Mouse (Mus musculus): ENCODE results near the gene Rilp.

The Rilp gene

DNA sequence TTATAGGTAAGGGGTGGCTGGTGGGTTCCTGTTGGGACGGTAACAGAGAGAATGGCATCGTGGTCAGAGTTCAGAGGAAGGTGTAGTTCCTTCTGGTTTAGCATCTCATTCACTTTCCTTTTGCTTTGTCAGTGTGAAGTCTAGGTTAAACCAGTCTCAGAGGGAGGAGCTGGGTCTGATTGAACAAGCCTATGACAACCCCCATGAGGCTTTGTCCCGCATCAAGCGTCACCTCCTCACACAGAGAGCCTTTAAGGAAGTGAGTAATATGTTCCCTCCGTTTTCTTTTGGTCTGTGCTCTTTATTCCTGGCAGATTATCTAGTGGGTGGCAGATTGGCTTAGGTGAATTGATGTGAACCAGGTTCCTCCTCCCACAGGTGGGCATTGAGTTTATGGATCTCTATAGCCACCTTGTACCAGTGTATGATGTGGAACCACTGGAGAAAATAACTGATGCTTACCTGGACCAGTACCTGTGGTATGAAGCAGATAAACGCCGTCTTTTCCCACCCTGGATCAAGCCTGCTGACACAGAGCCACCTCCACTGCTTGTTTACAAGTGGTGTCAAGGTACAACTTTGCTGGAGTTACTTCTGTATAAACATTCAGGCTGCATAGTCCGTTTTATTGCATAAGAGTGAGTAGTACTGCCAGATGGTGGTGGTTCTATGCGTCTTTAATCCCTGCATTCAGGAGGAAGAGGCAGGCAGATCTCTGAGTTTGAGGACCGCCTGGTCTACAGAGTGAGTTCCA is 15.4 kb upstream of the Rilp start:
- DNase-seq = no peak

DNA sequence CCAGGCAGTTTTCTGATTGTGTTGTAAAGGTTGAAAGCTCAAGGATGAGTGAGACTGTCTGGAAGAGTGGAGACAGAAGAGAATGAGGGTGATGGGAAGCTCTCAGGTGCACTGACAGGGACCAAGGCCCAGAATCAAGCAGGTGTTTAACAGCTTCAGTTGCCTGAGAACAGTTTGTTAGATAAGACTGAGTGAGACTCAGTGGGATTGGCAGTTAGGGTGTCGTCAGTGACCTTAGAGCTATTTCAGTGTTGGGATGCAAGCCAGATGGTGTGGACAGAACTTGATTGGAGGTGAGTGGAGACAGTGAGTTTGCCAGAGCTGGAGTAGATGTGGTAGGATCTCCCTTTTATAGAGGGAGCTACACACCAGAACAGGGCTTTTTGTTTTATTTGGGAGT is 11.8 kb upstream of the Rilp start:
- no peak for DNase-seq

DNA sequence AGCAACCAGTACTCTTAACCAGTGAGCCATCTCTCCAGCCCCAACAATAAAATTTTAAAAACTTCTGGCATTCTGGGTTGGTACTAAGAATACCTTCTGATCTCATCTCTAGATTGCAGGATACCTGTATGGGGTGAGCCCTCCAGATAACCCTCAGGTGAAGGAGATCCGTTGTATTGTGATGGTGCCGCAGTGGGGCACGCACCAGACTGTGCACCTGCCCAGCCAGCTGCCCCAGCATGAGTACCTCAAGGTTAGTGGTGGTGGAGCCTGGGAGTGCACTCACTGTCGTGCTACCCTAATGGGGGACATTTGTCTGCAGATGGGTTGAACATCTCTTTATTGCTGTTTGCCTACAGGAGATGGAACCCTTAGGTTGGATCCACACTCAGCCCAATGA is 1.7 kb upstream of the Rilp start:
- no peak for DNase-seq

DNA sequence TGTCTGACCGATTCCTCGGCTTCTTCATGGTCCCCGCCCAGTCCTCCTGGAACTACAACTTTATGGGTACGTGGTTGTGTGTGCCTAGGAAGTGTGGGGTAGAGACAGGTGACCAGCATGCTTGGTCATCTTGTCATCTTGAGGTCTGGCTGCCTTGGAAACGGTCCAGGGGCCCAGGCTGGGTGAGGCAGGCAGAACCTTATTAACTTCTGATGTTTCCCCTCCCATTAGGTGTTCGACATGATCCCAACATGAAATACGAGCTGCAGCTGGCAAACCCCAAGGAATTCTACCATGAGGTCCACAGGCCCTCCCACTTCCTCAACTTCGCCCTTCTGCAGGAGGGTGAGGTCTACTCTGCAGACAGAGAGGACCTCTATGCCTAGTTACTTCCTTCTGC is 990 bp upstream of the Rilp start:
- DNase-seq = no peak

DNA sequence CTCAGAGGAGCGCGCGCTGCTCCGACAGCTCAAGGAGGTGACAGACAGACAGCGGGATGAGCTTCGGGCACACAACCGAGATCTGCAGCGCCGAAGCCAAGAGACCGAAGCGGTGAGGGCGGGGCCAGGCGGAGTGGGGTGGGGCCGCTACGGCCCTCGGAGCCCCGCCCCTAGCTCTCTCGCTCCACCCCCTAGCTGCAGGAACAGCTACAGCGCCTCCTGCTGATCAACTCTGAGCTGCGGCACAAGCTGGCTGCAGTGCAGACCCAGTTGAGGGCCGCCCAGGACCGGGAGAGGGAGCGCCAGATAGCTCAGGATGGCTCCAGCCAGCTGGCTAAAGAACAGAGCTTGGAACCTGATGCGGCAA is 716 bp downstream of the Rilp start:
- peak; percentile 90 to 92 for DNase-seq

DNA sequence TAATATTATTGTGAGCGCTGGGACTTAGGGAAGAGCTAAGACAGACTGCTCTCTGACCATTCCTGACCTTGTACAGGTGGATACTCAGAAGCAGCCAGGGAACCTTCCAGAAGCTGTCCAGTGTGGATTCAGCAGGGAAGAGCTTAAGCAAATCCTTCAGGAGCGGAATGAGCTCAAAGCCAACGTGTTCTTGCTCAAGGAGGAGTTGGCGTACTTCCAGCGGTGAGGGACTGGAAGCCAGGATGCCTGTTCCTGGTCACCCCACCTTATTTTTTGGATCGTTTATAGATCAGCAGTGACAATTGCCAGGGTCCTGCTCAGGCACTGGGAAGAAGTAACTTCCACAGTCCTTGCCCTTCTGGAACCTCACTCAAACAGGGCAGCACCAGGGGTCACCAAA is 1.3 kb downstream of the Rilp start:
- no peak for DNase-seq

DNA sequence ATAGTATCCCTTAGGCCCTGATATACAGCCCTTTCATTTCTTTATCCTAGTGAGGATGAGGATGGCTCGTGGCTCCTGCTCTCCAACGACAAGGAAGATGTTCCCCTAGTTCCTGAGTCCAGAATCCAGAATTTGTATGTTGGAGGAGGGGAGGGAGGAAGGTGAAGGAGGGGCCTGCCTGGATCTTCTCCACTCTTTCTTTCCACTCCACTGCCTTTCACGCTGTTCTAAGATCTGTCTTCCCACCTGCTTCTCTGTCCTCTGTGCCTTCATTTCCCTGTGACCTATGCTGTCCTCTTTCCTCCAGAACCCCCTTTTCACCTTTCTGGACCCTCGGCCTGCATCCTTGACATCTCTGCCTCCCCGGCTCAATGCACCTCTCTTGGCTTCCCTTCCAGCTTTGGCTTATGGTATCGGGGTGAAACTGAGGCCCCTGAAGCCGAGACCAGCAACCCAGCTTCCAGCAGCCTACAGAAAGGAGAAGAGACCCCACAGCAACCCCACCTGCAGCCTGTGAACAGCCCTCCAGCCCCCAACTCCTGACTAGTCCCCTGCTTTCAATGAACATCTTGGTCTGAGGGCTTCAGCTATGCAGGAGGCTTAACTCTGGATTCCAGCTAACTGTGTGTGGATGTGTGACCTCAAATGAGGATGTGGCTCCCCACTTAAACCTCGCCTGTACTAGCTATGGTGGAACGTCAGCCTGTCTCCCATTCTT is 2.6 kb downstream of the Rilp start:
- DNase-seq = no peak

DNA sequence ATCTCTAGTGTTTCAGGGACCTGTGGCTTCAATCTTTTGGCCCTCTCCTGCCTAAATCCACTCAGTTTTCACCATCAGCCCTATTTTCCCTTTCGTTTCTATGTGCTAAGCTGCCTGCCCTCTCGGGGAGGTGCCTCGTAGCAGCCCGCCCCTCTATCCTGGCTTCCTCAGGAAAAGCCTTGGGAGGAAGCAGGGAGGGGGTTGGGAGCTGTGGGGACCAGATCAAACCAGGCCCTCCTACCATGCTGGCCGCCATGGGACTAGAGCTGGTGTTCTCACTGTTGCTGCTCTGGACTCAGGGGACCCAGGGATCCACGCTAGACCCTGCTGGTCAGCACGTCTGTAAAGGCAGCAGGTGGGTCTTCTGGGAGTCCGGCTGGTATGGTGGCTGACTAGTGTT is 3.4 kb downstream of the Rilp start, which contains the start of gene Scarf1:
Gene Scarf1 (plus strand): TSS at position 205 of the 400 bp plus-strand sequence.
- DNase-seq = no peak

DNA sequence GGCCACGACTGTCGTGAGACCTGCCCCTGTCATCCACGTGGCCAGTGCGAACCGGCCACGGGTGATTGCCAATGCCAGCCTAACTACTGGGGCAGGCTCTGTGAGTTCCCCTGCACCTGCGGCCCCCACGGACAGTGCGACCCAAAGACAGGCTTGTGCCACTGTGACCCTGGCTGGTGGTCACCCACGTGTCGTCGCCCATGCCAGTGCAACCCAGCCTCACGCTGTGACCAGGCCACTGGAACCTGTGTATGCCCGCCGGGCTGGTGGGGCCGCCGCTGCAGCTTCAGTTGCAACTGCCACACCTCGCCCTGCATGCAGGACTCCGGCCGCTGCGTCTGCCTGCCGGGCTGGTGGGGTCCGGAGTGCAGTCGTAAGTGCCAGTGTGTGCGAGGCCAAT is 5.3 kb downstream of the Rilp start:
- DNase-seq = no peak

DNA sequence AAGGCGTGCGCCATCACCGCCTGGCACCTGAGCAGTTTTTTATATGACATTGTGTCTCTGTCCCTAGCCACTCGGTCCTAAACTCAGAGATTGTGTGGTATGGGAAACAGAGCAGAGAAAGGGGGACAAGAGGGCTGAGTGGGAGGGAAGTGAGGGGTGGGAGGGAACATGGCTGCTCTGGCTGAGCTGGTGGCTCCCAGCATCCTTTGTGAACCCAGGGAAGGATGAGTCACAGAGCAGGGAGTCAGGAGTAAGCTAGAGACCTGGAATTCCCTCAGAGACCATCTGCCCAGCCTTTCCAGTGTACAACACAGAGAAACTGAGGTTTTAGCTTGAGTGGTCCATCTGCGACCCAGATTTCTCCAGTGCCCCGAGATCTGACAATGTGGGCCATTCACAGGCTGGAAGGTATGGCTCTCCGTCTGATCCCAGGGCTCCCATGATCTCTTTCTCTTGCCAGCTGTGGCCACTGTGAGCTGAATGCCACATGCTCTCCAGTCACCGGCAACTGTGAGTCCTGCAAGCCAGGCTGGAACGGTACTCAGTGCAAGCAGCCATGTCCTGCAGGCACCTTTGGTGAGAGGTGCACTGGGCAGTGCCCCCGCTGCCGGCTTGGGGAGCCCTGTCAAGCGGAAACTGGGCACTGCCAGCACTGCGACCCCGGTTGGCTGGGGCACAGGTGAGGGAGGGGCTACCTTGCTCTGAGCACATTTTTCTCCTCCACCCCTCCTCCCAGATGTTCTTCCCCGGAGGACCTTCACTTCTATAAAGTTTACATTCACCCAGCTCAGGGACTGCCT is 10.1 kb downstream of the Rilp start:
- DNase-seq = no peak

DNA sequence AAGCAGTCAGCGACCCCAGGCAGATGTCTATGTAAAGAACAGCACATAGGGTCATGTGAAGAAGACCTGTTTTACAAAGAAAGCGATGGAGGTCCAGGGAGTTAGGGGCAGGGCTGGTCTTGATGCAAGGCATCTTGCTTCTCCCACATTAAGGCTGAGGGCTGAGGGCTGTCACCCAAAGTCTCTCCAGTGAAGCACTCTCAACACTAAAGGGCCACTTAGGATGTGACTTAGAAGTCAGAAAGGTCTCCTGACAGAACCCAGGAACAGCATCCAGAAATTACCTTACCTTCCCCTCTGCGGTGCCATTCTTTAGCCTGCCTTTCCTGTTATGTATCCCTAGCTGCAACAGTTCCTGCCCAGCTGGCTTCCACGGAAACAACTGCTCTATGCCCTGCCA is 11.7 kb downstream of the Rilp start:
- no peak for DNase-seq

DNA sequence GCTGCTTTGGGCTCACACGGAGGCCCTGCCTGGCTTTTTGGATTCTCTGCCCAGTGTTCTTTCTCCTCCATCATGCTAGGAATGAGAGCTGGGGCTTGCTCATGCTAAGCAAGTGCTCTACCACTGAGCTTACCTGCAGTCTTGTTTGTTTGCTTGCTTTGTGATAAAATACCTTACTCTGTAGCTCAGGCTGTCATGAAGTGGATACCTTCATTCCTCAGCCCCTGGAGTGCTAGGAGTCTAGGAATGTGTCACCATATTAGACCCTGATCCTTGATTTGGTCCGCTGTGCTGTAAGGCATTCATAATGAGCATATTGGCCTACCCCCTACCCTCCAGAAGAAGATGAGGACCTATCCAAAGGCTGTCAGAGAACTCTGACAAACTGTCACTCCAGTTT is 12.9 kb downstream of the Rilp start:
- no peak for DNase-seq

DNA sequence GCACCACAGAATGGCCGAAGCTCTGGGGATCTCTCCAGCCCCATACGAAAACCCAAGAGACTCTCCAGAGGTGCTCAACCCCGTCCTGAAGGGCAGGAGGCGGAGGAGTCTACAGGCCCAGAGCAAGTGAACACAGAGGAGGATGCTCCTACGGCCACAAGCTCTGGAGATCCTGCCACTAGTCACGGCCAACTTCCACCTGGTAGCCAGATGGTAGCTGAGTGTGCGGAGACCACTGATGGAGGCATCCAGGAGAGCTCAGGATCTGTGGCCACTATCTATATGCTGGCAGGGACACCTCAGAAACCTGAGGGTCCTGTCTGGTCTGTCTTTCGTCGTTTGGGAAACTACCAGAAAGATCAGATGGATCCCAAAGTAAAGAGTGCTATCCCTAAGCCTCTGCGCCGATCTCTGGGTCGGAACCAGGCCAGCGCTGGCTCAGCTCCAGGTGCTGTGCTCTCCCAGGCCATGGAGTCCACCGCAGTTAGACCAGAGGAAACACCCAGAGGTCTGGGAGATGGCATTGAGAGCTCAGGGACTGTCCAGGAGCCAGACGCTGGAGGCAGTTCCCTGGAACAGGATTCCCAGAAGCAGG is 15.7 kb downstream of the Rilp start:
- no peak for DNase-seq

DNA sequence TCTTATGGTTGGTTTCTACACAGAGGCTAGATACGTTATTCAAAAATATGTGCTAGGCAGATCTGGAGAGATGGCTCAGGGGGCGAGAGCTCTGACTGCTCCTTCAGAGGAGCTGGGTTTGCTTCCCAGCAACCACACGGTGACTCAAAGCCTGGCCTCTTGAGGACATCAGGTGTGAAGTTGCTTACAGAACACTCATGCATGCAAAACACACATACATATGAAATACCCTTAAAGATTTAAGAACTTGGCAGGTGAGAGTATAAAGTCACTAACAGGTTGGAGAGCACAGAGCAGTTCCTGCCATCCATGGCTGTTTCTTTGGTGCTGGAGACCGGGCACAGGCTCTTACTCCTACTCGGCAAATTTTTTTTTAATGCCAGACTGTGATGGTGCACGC is 17.0 kb downstream of the Rilp start:
- DNase-seq = no peak

DNA sequence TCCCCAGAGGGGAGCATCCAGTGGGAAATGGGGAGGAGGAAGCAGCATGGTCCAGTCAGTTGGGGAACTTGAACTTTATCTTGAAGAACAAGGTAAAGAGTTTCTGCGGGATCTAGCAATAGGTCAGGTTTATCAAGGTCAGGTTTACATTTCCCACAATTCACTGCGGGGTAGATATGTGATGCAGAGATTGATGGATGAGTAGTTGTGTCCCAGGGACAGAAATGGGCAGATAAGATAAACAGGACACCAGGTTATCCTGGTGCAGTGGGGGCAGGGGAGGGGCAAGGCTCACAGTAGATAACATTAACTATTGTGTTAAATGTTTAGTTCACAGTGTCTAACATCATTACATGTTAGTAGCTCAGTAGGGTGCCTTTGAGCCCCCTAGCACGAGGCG is 19.9 kb downstream of the Rilp start:
- DNase-seq = no peak

DNA sequence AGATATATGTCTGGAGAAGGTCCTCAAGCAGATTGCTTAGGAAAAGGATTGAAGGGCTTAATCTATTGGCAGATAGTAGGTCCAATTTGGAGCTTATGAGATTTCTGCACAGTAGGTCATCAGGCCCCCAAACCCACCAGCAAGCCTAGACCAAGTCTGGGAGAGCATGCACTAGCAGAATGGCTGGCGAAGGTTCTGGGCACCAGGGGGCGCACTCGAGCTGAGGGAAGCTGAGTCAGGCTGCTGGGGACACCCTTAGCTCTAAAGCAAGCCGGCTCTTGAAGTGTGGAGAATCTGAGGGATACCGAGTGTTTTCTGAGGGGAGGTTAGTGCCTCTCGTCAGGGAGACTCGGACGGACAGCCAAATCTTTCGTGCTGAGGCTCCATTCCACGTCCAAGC is 20.4 kb downstream of the Rilp start:
- peak; percentile 95 to 99 for DNase-seq

DNA sequence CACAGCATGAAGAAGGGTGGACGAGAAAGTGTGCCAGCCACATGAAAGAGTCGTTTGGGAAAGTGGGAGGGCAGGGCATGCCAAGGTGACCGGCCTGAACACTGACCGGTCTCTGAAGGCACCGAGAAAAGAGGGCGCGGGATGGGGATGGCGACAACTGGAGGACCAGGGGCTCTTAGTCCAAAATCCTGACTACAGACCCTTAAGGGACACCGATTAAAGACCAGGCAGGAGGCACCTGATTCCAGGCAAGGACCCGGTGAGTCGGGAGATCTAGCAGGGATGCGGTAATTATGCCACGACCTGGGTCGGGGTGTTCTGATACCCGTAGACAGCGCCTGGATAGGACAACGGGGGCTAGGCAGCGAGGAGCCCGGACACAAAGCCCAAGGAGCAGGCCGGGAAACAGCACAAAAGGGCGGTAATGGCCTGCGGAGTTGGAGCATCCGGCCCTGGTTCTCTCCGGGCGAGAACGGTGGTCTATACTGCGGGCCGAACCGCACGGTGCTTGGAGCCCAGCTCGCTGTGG is 21.0 kb downstream of the Rilp start:
- DNase-seq = no peak

DNA sequence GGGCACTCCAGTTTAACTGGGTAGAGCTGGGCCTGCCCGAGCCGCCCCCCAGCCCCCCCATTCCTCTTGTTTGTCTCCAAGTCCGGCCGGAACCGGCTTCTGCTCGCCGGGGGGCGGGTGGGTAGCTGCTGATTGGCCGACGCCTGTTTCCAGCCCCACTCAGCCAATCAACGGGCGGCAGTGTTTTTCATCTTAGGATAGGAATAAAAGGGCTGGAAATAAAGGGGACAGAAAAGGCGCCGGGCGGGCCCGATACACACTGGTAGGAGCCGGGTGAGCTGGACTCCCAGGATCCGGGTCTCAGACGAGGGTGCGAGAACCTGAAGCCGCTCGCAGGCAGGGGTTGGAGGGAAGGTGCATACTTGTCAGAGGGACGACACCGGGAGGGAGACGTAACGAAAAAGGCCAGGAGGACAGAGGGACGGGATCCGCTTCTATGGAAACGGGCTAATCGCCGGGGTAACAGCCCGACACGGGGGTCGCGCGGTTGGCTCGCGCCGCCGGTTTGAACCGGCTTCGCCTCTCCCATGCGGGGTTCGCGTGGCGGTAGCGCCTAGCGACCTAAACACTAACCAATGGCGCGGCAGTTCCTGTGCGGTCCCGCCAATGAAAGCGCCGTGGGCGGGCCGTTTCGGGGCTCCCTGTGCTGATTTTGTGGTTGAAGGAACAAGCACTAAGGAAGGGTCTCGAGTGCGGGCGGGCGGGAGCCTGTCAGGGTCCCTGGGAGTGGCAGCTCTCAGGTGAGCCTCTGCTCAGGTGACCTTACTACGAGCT is 21.8 kb downstream of the Rilp start, which contains the start of gene Slc43a2:
Gene Slc43a2 (plus strand): TSS at position 226 of the 774 bp plus-strand sequence.
- DNase-seq = peak; percentile 94 to 97

DNA sequence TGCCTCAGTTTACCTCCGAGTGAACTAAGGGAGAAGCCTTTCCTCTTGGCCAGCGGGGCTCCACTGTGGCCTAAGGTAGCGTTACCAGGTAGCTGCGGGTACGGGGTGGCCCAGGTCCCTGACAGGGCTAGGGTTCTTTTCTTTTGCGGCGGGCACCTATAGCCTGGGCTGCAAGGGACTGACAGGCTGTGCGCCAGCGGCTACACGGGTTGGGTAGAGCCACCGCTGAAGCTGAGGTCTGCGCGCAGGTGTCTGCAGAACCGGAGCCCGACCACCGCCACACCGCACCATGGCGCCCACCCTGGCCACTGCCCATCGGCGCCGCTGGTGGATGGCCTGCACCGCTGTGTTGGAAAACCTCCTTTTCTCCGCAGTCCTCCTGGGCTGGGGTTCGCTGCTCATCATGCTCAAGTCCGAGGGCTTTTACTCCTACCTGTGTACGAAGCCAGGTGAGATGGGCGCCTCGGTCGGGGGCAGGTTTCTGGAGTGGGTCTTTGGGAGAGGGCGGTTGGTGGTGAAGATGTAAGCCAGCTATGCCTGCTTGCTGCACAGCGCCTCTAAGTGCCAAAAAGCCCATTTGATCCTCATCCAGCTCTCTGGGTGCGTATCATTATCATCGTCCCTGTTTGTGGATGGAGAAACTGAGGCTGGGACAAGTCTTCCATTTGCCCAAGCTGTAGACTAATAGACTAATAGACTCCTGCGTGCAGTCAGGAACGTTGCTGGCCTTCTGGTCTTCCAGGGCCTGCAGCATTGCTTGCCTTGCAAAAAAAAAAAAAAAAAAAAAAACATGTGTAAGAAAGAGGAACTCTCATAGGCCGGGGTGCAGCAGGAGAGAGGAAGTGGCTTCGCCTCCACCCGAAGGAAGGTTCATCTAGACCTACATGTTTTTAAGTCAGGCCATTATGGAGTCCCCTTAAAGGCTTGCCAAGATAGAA is 22.7 kb downstream of the Rilp start:
- peak; percentile 63 to 77 for DNase-seq

DNA sequence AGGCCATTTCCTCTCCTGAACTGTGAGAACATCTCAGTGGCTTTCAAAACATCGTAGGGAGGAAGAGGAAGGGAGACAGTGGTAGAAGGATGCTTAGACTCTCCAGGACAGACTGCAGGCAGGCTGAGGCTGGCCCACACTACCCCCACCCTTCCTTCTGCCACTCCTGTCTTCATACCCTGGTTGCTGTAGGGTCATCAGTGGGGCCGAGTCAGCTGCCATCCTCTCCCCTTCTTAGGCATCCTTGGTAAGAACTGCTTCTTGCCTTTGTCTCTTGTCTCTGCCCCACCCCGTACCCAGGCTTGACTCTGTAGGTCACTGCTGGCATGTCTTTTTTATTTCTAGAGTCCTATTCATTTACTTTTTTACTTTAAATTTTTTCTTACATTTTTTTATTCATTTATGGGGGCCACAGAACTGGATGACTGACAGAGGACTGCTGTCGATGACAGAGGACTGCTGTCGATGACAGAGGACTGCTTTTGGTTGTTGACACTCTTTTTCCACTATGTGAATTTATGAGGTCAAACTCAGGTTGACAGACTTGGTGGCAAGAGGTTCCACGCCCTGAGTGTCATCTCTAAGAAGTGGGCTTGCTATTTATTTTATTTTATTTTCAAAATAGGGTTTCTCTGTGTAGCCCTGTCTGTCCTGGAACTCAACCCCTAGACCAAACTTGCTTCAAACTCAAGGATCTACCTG is 23.6 kb downstream of the Rilp start:
- DNase-seq = peak; percentile 45 to 50
